Mouse (Mus musculus) retina, postnatal 7 days (tissue): ENCODE data around the gene Csf2rb.
"Not testable (repeated sequence)": the region's sequence is repeated elsewhere in the genome, so short reads cannot be mapped to it uniquely, and the experiment has no call there.

ENCODE experiments used
- DNase-seq: peaks from one replicate; pipeline ENCODE4 v3.0.0-alpha.2; 2012; ENCODE audit warnings: low read depth, low spot score

Csf2rb gene

DNA sequence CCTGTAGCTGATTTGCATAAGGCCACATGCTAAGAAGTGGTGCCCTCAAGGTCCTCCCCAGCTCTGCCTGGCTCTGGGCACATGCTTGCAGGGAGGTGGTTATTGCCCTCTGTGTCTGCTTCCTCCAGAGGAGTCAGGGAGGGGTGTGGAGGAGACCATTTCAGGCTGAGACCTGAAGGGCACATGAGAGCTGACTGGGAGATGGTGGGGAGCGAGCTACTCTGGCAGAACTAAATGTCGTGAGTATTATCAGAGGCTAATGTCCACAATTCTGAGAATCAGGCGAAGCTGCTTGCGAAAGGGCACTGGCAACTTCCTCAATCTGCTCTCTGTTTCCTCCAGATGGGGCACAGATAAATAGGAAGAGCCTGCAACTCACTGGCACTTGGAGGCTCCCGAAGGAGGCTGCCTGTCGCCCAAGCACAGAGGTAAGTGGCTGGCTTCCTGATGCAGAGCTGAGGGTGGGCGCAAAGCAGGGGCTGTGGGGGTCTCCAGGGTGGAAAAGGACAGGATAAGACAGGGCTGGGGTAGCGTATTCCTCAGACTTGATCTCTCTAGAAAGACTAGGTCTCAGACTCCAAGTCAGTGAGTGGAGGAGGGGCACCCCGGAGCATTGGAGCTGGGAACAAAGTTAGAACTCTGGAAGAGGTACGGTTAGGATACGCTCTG, at the start of gene Csf2rb:
Gene Csf2rb (plus strand): TSS at position 82 of the 669 bp plus-strand sequence.
- DNase-seq, result no peak

DNA sequence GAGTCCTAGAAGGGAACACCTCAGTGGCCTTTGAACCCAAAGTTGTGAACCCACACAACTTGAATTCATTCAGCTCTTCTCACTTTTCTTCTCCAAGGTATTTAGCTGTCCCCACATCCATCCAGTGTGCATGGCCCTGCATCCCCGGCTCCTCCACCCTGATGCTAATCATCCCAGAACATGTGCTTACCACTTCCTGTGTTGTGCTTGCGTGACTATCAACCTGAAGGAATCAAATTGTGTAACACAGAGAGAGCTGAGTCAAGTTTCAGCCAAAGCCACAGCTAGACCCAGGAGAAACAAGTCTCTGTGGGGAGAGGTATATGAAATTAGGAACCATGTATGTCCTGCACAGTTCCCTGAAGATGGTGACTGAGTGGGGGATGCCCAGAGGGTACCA, 47.2 kb upstream of the Csf2rb start:
- DNase-seq, result no peak

DNA sequence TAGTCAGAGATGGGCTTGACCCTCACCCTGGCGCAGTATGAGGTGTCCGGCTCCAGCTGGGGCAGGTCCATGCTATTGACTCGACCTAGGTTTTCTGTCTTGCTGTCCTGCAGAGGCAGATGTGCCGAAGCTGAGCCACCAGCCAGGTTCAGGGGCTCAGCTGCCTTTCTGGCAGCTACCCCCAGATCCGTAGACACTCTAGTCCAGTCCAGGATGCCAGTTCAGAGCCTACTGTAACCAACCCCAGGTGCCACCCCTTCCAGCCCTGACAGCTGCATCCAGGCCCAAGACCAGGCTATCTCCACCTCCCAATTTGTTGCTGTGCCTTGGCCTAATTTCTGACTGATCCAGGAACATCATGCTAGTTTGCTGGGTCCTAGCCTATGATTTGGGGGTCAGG, 37.6 kb upstream of the Csf2rb start:
- DNase-seq, result no peak

DNA sequence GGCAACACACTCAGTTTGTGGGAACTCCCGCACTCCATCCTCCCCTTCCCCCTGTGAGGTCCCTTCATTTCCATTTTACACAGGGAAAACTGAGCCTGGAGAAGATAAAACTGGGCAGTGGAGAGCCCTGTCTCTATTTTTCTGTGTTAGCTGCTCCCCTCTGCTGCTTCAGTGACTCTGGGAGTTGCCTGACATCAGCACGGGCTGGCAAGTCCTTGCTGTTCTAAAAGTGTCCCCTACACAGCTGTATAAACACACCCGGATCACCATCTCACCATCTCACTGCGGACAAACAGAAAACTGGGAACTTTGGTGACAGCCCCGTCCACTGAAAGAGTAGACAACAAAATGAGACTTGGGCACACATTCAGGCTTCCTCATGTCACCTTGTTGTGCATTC, 35.8 kb upstream of the Csf2rb start:
- not testable (repeated sequence) for DNase-seq

DNA sequence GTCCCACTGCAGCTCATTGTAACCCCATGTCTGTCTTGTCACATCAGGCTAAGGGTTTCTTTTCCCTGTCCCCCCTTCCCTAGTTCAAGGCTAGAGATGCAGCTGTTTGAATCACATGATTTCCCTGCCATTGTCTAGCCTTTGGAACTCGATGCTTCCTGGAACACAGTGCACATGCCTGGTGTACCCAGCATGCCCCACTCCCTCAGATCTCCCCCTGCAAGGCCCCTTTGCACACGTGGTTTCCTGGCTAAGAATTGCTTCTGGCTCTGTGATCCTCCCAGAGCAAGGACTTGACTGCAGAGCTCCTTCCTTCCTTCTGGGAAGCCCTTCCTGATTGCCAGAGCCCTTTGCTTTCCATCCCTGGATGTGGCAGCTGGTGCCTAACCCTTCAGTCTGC, 32.3 kb upstream of the Csf2rb start:
- not testable (repeated sequence) for DNase-seq

DNA sequence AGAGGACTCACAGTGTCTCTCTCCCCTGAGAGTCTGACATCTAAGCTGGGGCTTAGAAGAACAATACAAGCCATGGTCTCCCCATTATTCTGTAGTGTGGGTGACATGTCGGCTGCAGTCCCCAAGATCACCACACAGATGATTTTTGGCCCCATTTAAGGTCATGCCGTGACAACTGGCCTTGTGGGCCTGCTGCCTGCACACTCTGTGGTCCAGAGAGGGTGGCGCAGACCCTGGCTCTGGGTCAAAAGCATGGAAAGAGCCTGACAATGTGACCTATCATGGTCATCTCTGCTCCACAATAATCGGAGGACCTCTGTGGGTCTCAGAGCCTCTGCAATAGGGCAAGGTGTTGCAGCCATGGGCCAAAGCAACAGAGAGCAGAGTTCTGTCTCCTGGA, 31.8 kb upstream of the Csf2rb start:
- no peak for DNase-seq

DNA sequence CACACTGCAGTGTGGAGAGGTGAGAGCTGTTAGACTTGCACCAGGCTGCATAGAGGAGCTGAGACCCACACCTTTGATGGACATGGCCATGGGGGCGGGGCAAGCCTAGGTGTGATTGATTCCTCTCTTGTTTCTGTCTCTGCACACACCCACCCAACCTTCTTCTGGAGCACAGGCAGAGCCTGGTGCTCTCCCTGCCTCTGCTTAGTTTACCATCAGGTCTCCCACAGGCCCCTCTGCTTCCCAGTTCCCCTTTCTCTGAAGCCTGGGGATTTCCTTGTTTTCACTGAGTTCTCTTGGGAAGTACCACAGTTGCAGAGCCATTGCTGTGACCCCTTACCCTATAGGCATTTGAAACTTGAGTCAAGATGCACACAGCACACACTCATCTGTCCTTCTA, 27.0 kb upstream of the Csf2rb start:
- DNase-seq, result no peak

DNA sequence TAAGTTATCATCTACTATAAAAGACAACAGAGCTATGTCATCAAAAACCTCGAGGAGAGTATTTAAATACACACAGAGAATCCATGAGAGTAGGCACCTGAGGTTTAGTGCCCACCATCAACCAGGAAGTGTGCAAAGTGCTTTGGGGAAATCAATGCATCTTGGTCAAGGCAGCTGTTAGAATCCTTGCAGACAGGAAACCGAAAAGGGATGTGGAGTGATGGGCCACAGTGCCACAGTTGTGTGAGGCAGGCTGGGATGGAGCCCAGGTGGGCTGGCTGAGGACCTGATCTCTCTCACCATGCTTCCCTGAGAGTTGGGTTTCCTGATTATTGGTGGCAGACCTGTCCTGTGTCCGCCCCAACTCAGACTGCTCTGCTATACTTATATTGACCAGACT, 25.9 kb upstream of the Csf2rb start:
- no peak for DNase-seq

DNA sequence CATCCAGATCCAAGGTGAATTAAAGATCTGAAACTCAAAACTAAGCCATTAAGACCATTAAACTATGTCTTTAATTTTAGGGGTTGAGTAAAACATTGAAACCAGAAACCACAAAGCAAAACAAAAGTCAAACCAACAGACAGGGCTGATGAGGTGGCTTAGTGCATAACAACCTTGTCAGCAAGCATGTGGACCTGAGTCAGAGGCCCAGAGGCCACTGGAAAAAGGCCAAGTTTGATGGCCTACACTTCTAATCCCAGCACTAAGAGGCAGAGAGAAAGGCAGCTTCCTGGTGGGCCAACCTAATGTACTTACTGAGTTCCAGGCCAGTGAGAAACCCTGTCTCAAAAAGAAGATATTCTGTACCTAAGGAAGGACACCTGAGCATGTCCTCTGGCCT, 24.8 kb upstream of the Csf2rb start:
- DNase-seq, result no peak

DNA sequence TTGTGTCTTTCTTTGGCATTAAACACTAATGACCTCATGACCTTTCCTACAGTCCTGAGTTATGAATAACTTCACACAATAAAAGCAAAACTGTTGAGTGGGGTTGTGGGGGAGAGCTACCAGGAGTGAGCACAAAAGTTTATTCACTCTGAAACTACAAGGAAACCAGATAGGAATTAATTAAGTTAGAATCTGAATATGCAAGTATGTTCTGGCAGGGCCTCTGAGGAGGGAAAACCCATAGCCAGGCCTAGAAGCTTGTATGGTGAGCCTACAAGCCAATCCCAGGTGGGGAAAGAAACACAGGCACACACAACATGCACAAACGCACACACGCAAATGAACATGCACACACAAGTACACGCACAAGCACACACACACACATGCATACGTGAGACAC, 22.8 kb upstream of the Csf2rb start:
- DNase-seq, result no peak

DNA sequence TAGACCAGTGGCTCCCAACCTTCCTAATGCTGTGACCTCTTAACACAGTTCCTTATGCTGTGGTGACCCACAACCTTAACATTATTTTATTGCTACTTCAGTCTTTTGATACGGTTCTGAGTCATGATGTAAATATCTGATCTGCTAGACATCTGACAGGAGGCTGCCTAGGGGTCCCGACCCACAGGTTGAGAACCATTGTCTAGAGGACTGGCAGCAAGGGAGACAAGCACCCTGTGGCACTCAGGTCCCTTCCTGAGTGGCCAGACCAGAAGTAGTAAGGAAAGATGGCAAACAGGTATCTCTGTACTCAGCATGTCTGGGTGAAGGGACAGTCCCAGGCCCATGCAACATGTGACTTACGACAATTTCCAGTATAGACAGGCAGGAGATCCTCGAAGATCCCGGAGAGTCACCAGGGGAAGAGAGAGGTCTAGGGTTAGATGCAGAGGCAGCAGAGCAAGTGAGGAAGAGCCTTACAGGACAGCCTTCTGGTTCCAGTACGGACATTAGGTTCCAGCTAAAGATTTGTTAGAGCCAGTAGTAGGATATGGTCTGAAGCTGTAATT, 21.8 kb upstream of the Csf2rb start:
- no peak for DNase-seq

DNA sequence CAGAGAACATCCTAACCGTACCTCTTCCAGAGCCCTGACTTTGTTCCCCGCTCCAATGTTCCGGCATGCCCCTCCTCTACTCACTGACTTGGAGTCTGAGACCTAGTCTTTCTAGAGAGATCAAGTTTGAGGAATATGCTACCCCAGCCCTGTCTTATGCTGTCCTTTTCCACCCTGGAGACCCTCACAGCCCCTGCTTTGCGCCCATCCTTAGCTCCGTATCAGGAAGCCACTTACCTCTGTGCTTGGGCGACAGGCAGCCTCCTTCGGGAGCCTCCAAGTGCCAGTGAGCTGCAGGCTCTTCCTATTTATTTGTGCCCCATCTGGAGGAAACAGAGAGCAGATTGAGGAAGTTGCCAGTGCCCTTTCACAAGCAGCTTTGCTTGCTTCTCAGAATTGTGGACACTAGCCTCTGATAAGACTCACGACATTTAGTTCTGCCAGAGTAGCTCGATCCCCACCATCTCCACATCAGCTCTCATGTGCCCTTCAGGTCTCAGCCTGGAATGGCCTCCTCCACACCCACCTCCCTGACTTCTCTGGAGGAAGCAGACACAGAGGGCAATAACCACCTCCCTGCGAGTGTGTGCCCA, 20.1 kb upstream of the Csf2rb start, which contains the start of gene Csf2rb2:
Gene Csf2rb2 (minus strand): TSS at position 381 of the 593 bp plus-strand sequence.
- no peak for DNase-seq

DNA sequence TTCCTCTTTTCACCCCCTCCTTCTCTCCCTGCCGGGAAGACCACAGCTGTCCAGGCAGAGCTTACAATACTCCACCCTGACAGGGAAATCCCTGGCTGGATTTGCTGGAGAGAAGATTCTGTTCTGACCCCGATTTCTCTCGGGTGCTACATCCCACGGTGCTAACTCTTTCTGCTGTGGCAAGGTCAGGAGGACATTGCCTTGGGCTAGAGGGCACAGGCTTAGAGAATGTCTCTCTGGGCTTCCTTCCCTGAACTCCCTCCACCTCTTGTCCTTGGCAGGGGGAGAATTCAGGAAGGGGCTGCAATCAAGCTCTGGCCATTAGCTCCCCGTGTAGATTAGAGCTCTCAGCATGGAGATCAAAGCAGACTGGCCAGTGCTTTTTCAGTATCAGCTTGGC, 15.7 kb upstream of the Csf2rb start:
- DNase-seq, result peak; percentile 28

DNA sequence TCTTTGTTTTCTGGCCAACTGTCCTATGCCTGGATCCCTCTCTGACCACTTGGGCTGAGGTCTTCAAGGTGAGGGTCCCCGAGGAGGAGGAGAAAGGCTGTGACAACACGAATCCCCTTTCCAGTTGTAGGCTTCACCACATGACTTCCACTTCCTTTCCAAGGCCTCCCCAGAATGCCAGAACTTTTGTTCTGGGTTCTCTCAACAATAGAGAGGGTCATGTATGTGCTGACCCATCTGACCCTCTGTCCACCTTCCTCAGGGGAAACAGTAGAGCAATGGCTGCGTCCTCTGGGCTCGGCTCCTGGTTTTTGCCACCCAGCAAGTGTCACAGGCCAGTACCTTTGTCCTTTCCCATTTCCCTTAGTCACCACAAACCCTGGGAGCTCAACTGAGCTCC, 14.6 kb upstream of the Csf2rb start:
- no peak for DNase-seq

DNA sequence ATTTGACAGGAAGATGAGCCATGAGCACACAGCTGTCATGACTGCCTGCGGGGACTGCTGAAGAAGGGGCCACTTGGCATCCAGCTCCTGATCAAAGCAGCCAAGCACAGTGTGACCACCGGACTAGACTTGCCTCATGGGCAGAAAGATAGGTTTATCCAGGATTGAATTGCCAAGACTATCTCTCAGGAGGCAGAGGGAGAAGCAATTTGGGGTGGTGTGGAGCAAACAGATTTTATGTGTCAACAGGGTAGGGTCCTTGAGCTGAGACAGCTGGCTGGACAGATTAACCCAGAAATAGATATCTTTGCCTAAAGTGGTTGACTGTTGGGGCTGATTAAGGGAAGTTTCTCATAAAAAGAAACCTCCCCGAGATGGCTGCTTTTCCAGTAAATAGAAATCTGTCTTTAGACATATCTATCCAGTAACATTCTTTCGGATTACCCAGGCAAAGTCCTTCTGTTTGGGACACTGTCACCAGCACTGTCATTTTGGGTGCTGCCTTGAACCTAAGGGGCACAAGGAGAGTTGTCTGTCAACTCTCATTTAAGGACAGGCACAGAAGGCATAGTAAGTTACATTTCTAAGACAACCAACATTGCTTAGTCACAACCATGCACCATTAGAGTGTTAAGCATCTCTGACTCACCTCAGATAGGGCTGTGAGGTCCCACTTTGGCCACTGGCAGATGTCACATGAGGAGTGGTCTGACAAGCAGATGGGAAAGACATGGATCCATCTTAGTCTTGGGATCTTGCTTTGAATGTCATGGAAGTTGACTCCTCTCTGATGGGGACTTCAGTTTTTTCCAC, 12.9 kb upstream of the Csf2rb start:
- DNase-seq, result not testable (repeated sequence)

DNA sequence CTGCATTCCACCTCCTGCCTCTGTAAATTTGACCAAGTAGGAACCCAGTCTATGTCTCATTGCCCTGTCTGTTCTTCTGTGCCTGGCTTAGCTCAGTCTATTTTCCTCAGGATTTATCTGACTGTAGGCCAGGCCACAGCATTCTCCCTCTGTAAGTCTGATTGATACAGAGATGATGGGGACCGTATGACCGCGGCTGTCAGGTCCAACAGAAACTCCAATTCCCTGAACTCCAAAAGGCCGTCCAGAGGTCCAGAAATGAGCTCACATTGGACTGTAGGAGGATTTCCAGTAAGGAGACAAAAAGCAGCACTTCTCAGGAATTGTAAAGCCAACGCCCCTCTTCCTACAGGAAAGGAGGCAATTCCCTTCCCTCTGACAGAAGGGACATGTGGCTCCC, 11.9 kb upstream of the Csf2rb start:
- DNase-seq, result not testable (repeated sequence)

DNA sequence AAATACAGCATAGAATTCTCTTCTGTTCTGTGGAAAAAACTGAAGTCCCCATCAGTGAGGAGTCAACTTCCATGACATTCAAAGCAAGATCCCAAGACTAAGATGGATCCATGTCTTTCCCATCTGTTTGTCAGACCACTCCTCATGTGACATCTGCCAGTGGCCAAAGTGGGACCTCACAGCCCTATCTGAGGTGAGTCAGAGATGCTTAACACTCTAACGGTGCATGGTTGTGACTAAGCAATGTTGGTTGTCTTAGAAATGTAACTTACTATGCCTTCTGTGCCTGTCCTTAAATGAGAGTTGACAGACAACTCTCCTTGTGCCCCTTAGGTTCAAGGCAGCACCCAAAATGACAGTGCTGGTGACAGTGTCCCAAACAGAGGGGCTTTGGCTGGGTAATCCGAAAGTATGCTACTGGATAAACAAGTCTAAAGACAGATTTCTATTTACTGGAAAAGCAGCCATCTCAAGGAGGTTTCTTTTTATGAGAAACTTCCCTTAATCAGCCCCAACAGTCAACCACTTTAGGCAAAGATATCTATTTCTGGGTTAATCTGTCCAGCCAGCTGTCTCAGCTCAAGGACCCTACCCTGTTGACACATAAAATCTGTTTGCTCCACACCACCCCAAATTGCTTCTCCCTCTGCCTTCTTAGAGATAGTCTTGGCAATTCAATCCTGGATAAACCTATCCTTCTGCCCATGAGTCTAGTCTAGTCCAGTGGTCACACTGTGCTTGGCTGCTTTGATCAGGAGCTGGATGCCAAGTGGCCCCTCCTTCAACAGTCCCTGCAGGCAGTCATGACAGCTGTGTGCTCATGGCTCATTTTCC, 7.0 kb upstream of the Csf2rb start:
- not testable (repeated sequence) for DNase-seq

DNA sequence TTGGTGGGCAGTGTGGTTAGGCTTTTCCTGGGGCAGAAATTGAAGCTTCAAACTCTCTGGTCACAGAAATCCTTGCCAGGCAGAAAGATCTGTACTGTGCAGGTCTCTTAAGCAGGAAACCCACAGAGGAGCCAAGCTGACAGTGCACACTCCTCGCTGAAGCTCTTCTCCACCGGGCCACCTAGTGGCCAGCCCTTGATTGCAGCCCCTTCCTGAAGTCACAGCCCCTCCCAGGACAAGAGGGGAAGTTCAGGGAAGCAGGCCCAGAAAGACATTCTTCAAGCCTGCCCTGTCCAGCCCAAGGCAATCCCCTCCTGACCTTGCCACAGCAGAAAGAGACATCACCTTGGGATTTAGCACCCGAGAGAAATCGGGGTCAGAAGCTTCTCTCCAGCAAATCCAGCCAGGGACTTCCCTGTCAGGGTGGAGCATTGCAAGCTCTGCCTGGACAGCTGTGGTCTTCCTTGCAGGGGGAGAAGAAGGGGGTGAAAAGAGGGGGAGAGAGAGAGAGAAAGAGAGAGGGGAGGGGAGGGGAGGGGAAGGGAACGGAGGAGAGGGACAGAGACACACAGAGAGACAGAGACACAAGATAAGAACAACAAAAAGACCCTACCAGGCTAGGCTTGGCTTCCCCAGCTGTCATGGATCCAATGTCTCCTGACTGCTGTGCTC, 4.6 kb upstream of the Csf2rb start:
- DNase-seq, result peak; percentile 30

DNA sequence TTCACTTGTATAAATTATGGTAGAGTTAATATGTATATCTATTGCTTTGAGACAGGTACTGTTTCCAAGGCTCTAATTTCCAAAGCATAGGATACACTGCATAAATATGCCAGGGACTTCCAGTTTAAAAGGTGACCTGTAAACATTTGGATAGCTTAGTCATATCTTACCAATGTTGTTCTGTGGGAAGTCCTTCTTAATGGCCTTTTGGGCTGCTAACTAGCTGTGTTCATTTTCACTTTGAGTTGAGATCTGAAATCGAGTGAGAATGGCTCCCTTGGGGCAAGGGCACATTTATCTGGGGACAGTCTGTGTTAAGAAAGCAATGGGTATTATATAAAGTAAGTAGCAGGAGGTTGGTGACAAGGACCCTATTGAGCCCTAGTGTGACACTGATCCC, 2.2 kb upstream of the Csf2rb start:
- no peak for DNase-seq

DNA sequence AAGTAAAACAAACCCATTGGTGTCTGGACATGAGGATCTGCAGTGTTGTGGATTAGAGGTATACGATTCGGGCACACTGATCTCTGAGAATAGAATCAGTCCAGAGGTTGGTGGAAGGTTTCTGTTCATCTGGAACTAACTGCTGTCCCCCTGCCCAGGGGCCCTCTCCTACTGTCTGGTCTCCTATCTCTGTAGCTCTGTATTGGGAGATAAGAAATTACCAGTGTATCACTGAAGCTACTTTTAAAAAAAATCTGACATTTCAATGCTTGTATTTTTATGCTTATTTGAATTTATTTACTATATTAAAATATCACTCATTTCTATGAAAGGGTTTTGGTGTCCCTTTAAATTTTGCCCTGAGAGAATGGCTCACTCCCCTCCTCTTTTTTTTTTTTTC, 1.3 kb upstream of the Csf2rb start:
- DNase-seq, result no peak

DNA sequence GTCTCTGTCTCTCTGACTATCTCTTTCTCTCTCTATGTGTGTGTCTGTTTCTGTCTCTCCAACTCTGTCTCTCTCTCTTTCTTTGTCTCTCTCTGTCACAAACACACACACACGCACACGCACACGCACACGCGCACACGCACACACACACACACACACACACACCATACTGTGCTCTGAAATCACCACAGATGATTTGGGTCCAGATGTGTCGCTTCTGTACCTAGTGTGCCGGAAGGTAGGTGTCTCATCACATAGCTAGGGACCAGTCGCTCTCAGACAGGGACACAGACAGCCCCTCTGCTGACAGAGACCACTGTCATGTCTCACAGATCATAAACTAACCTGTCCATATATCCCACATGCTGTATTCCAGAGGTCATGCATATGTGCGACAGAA, 1.2 kb downstream of the Csf2rb start:
- no peak for DNase-seq
